8 mouse cellular contexts compared by ENCODE assay signal in the genomic region with DNA sequence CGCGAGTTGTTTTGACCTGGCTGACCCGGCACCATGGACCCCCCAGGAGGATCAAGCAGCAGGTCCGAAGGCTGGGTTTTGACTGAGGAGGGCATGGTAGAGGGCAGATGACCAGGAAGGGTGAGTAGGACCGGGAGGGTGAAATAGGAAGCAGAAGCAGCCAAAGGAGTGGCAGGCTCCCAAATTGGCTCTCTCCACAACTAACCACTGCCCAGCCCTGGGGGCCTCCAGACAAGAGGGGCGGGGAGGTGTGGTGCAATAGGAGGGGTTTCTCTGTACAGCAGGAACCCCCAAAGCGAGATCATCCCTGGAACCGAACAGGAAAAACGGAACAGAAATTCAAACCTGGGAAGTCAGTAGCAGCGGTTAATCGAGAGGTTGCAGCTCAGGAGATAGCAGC. TPM values are rescaled to one million over a fixed set of nuclear protein-coding genes. Genes with fewer than 3 reads are reported as not detected.
DNase-seq lines count a peak whose midpoint lies in the region; ATAC-seq and TF ChIP-seq lines count a peak whose summit lies in the region.

No protein-coding gene starts in this region.

- no peak for DNase-seq in thymus, adult 2 months
- DNase-seq in thymus, adult 18-20 months = no peak
- DNase-seq in intestine, embryonic 14.5 days (ENCODE audit: low spot score) = no peak
- DNase-seq in ovary, postnatal 14 days (ENCODE audit: low spot score) = no peak
- no peak for DNase-seq in frontal cortex, postnatal 25 days (ENCODE audit: low spot score in 2 of 2)
- DNase-seq in left cerebral cortex, adult 18-20 months (ENCODE audit: low spot score in 2 of 2) = no peak

- H3K27ac ChIP-seq in thymus, adult 2 months (ENCODE audit: control insufficient read depth, insufficient read depth, low read length) = no peak overlapping the region
- H3K27ac ChIP-seq in embryonic fibroblast, embryonic 13.5 days (ENCODE audit: insufficient read depth, low read length) = no peak overlapping the region
- H3K27ac ChIP-seq in intestine, embryonic 14.5 days (ENCODE audit: low read depth) = no peak overlapping the region

- no peaks in the 10 kb centered on the region for H3K9me3 ChIP-seq in intestine, embryonic 14.5 days (ENCODE audit: control insufficient read depth, low read length)

- no peak for ATAC-seq in intestine, embryonic 14.5 days (replicated peaks; ENCODE audit: low FRiP score, low TSS enrichment, low read depth)
- ATAC-seq in megakaryocyte progenitor cell, adult 5-6 weeks (replicated peaks; ENCODE audit: poor library complexity) = peak; percentile 15

- no peak for TF ChIP-seq CTCF in thymus, adult 2 months (IDR thresholded peaks at IDR 0.05; ENCODE audit: borderline replicate concordance, control insufficient read depth, extremely low read depth, insufficient read depth, low read length, poor library complexity)
- no peak for TF ChIP-seq CTCF in embryonic fibroblast, embryonic 13.5 days (IDR thresholded peaks at IDR 0.05; ENCODE audit: borderline replicate concordance, insufficient read depth, low read length)

- peak overlapping the region; percentile 95 for H3K4me2 ChIP-seq in intestine, embryonic 14.5 days (ENCODE audit: low read length)

- WGBS in thymus, adult 2 months = 13% methylated on average over 11 of the region's 11 CpGs
- WGBS in intestine, embryonic 14.5 days = 1% methylated on average over 11 of the region's 11 CpGs

- TF ChIP-seq POLR2A in thymus, adult 2 months (IDR thresholded peaks at IDR 0.05; ENCODE audit: control insufficient read depth, extremely low read depth, insufficient read depth, low read length, poor library complexity) = no peak
- TF ChIP-seq POLR2A in embryonic fibroblast, embryonic 13.5 days (IDR thresholded peaks at IDR 0.05; ENCODE audit: low read depth, low read length) = no peak

- peaks cover 12% of the 10 kb centered on the region; the same call in 1 of the 2 replicates for H3K27me3 ChIP-seq in thymus, adult 2 months (ENCODE audit: control insufficient read depth, insufficient read depth, low read length)
- 0 out of 2 replicates have a peak, but pooled peaks cover 3% of the 10 kb centered on the region for H3K27me3 ChIP-seq in intestine, embryonic 14.5 days (replicated peaks; ENCODE audit: control insufficient read depth, insufficient read depth, low read length)

- H3K4me1 ChIP-seq in thymus, adult 2 months (replicated peaks; ENCODE audit: control insufficient read depth, insufficient read depth, low read length) = peaks cover 6% of the 10 kb centered on the region
- no peaks in the 10 kb centered on the region for H3K4me1 ChIP-seq in embryonic fibroblast, embryonic 13.5 days (ENCODE audit: control insufficient read depth, insufficient read depth, low read length)
- peaks cover 12% of the 10 kb centered on the region for H3K4me1 ChIP-seq in intestine, embryonic 14.5 days (replicated peaks; ENCODE audit: control insufficient read depth, insufficient read depth, low read length)

- H3K9ac ChIP-seq in intestine, embryonic 14.5 days (ENCODE audit: low read length) = peak overlapping the region; percentile 45

- H3K36me3 ChIP-seq in thymus, adult 2 months (ENCODE audit: control insufficient read depth, insufficient read depth, low read length) = no peaks in the 10 kb centered on the region
- no peaks in the 10 kb centered on the region for H3K36me3 ChIP-seq in intestine, embryonic 14.5 days (ENCODE audit: control insufficient read depth, insufficient read depth, low read length)

- H3K4me3 ChIP-seq in thymus, adult 2 months (ENCODE audit: control insufficient read depth, insufficient read depth, low read length) = peak overlapping the region; percentile 58
- peak overlapping the region; percentile 78 for H3K4me3 ChIP-seq in embryonic fibroblast, embryonic 13.5 days (ENCODE audit: insufficient read depth, low read length)
- H3K4me3 ChIP-seq in intestine, embryonic 14.5 days (ENCODE audit: low read depth, low read length) = peak overlapping the region; percentile 69

RNA-seq across cellular contexts. Expression of a gene that starts 0.7 kb away (rescaled TPM):
- polyA plus RNA-seq in thymus, adult 2 months (2012; rRNA removed) = 1.7 and 3.7 TPM in 2 replicates
- 12.9 and 17.2 TPM in 2 replicates for polyA plus RNA-seq in embryonic fibroblast, embryonic 13.5 days (2011; ENCODE audit: insufficient read length, low read depth, missing spikeins)
- polyA plus RNA-seq in intestine, embryonic 14.5 days (2014; fragmentation: Nextera tagmentation; extraction: Ambion mirVana) = 11.2 and 14.5 TPM in 2 replicates
- total RNA-seq in megakaryocyte progenitor cell, adult 5-6 weeks (2015) = 19.2 and 21.3 TPM in 2 replicates
- total RNA-seq in megakaryocyte progenitor cell, adult 5-6 weeks (2017) = 12.3 and 18.4 TPM in 2 replicates
- total RNA-seq in left cerebral cortex, adult 18-20 months (2021) = 10 to 100 TPM; 44.3 to 48.2 TPM

RNA-seq across cellular contexts. Expression of a gene that starts 2.4 kb away (rescaled TPM):
- 9.8 and 10.9 TPM in 2 replicates for polyA plus RNA-seq in thymus, adult 2 months (2012; rRNA removed)
- 8.5 and 11.0 TPM in 2 replicates for polyA plus RNA-seq in embryonic fibroblast, embryonic 13.5 days (2011; ENCODE audit: insufficient read length, low read depth, missing spikeins)
- 14.4 and 15.0 TPM in 2 replicates for polyA plus RNA-seq in intestine, embryonic 14.5 days (2014; fragmentation: Nextera tagmentation; extraction: Ambion mirVana)
- total RNA-seq in megakaryocyte progenitor cell, adult 5-6 weeks (2015) = 17.6 and 19.2 TPM in 2 replicates
- 6.7 and 10.0 TPM in 2 replicates for total RNA-seq in megakaryocyte progenitor cell, adult 5-6 weeks (2017)
- 10 to 100 TPM; 12.0 to 12.9 TPM for total RNA-seq in left cerebral cortex, adult 18-20 months (2021)

RNA-seq across cellular contexts. Expression of a gene that starts 23.4 kb away (rescaled TPM):
- polyA plus RNA-seq in thymus, adult 2 months (2012; rRNA removed) = 134 and 153 TPM in 2 replicates
- polyA plus RNA-seq in embryonic fibroblast, embryonic 13.5 days (2011; ENCODE audit: insufficient read length, low read depth, missing spikeins) = 158 and 166 TPM in 2 replicates
- polyA plus RNA-seq in intestine, embryonic 14.5 days (2014; fragmentation: Nextera tagmentation; extraction: Ambion mirVana) = 282 and 300 TPM in 2 replicates
- 258 and 286 TPM in 2 replicates for total RNA-seq in megakaryocyte progenitor cell, adult 5-6 weeks (2015)
- total RNA-seq in megakaryocyte progenitor cell, adult 5-6 weeks (2017) = 158 and 165 TPM in 2 replicates
- 10 to 100 TPM; 72.6 to 84.1 TPM for total RNA-seq in left cerebral cortex, adult 18-20 months (2021)

RNA-seq across cellular contexts. Expression of a gene that starts 33.4 kb away (rescaled TPM):
- polyA plus RNA-seq in thymus, adult 2 months (2012; rRNA removed) = 2.3 and 2.7 TPM in 2 replicates
- 0.27 and 0.28 TPM in 2 replicates for polyA plus RNA-seq in embryonic fibroblast, embryonic 13.5 days (2011; ENCODE audit: insufficient read length, low read depth, missing spikeins)
- 0.81 and 1.1 TPM in 2 replicates for polyA plus RNA-seq in intestine, embryonic 14.5 days (2014; fragmentation: Nextera tagmentation; extraction: Ambion mirVana)
- total RNA-seq in megakaryocyte progenitor cell, adult 5-6 weeks (2015) = 10.6 and 20.0 TPM in 2 replicates
- 6.2 and 14.6 TPM in 2 replicates for total RNA-seq in megakaryocyte progenitor cell, adult 5-6 weeks (2017)
- under 1 TPM; 0.40 to 0.63 TPM for total RNA-seq in left cerebral cortex, adult 18-20 months (2021)
